Mouse (Mus musculus): Measurements from ENCODE around the gene Sin3b.
"Not testable (repeated sequence)": the region's sequence is repeated elsewhere in the genome, so short reads cannot be mapped to it uniquely, and the experiment has no call there.

- TF ChIP-seq POLR2A (IDR thresholded peaks at IDR 0.05; ENCODE audit: control insufficient read depth, extremely low read depth, insufficient read depth, low read length, poor library complexity); CTCF (IDR thresholded peaks at IDR 0.05; ENCODE audit: borderline replicate concordance, control insufficient read depth, extremely low read depth, insufficient read depth, low read length, poor library complexity): not testable (repeated sequence)
These were observed 39.4 kb upstream of the Sin3b start for GRCm38 (mm10) chr8:72683572-72684099.
